Mouse (Mus musculus): ENCODE measurements around the gene Mef2a. TPM values are rescaled to one million over a fixed set of nuclear protein-coding genes. Genes with fewer than 3 reads are reported as not detected.
"Not testable (repeated sequence)": the region's sequence is repeated elsewhere in the genome, so short reads cannot be mapped to it uniquely, and the experiment has no call there.

The Mef2a gene
- total RNA-seq, 2 experiments from 2014 or later = 137 to 159 TPM

DNA sequence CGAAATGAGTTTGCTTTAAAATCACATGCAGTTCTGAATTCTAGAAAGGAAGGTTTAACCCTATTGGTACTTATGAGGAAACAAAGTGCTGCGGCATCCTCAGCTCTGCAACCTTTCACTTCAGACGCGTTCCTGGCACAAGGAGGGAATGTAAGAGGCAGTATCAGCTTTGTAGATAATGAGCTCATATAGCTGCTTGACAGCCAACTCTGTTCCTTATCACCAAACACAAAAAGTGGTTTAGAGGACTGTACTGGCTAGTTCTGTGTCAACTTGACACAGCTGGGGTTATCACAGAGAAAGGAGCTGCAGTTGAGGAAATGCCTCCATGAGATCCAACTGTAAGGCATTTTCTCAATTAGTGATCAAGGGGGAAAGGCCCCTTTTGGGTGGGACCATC, 102.2 kb downstream of the Mef2a start:
- not testable (repeated sequence) for DNase-seq (ENCODE audit: extremely low spot score in 1 of 2, low spot score in 1 of 2)

DNA sequence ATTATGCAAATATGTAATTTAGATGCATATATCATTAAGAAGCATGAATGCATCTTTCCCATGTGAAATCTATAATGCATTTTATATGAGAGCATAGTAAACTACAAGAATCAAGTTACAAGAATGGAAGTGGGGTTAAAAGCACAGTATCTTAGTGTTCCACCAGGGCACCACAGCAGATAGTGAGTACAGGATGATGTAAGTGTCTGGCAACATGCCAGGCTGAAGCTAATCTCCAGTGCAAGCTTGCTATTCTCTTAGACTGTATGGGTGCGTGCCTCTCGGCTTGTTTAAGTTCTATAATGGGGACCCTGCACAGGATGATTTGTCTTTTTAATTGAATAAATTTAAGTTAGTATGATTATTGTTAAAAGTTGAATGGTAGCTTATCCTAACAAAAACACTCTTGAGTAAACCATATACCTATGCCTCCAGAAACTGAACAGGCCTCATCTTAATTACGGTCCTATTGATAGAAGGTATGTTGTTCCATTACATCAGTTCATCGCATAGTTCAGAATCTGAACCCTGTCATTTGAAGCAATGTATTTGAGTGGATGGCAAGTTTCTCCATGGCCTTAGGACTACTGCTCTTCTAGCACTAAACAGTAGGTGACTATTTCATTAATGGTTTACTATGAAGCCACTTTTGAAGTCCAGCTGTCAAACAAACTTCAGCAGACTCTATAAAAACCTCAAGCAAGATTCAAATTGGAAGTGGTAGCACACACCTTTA, 112.7 kb downstream of the Mef2a start:
- DNase-seq (ENCODE audit: extremely low spot score in 1 of 2, low spot score in 1 of 2) = peak in 1 of 2 experiments; percentile 44

DNA sequence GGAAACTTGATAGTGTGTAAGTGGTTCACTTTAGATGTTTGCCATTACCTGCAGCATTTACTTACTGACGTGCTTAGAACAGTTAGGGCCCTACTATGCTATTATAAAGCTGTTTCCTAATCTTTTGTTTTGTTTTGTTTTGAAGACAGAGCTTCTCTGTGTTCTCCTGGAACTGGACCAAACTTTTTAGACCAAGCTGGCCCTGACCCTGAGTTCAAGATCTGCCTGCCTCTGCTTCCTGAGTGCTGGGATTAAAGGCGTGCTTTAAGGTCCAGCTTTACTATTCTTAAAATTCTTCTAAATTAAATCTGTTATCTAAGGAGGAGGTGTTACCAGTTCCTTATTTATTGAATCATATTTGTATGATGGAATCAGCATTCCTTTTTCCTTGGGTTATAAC, 126.6 kb downstream of the Mef2a start:
- DNase-seq (ENCODE audit: extremely low spot score in 1 of 2, low spot score in 1 of 2) = no peak

DNA sequence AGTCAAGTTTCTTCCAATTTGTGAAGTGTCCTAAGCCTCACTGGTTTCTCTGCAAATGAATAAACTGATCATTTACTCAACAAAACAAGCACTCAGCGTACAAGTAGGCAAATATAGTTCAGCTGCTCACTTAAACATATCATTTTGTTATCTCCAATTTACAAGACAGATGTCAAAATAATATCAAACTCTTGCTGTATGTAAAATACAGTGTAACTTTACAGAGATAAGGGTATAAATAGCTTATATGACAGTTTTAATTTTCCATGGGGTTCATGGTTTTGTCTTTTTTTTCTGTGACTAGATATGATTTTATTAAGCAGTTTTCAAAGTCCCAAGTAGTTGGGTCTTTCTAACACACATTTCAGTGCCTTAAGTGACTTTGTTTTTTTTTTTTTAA, 127.4 kb downstream of the Mef2a start:
- DNase-seq (ENCODE audit: extremely low spot score in 1 of 2, low spot score in 1 of 2) = no peak

DNA sequence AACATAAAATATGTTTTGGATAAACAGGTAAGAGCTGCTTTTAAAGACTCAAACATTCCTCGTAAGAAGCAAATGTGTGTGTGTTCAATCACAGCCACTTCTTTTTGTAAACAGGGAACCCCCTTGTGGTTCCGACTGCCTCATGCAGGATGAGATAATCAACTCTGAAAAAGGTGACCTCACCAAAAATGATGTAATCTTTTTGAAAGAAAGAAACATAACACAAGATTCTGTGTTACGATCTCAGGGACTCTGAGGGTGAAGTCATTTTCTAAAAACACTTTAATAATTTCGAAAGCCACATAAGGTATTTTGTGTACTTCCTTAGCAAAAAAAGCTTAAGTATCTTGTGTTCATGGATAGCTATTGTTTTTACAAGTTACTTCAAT, 128.8 kb downstream of the Mef2a start:
- no peak for DNase-seq (ENCODE audit: extremely low spot score in 1 of 2, low spot score in 1 of 2)

DNA sequence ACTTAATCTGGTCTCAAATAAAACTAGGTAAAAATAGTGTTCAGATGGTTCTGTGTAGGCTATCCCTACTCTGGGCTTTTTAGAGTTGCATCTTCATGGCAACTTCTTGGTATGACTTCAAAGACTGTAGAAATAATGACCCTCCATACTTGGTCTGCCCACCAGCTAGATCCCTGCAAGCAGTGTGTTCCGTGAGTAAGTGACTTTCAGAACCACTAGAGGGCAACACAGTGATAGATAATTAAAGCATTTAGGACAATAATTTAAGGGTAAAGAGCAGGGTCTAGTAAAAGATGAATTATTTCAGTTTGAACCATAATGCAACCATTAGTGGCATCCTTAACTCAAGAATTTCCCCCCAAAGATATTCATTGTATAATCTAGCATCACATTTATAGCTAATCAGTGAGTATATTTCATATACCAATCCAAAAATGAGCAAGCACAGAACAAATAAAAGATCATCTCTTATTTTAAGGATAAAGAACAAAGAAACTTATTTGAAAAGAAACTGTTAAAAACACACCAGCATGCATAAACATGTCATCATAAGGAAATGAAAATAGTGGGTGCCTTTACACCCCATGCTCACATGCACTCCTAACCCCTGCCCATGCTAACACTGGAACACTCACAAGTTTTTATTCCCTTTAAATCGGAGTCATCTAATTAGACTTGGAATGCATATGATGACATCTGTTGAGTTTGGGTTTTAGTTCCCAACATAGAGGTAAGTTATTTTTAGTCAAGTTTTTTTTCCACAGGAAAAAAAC, 129.4 kb downstream of the Mef2a start:
- DNase-seq (ENCODE audit: extremely low spot score in 1 of 2, low spot score in 1 of 2) = no peak

DNA sequence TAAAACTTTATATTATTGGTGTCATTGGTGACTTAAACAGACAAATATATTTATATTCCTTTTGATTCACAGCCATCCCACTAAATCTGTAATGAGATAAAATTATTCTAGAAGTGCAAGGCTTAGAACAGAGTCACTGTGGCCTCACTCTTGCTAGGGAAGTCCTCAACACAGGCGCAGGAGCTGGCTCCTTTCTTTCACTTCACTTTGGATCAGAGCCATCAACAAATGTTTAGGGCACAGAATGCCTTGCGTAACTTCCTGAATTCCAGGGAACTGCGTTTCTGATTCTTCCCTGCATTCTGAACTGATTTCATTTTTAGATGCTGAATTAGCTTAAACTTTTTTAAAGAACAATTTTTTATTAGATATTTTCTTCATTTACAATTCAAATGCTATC, 130.7 kb downstream of the Mef2a start:
- no peak for DNase-seq (ENCODE audit: extremely low spot score in 1 of 2, low spot score in 1 of 2)

DNA sequence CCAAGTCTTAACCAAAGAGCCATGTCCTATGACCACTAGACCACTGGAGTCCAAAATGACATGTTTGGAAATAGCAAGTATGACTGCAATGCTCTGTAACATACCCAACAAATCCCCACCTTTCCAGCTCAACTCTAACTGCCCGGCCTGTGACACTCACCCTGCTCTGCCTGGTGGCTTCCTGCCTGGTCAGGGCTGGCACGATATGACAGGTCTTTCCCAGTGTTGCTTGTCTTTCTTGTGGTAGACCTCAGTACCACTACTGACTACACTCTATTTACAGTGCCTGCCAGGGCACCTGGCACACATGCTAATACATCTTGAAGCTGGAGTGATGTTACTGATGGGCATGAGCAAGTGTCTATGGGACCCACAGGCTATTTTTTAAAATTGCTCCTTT, 134.9 kb downstream of the Mef2a start:
- no peak for DNase-seq (ENCODE audit: extremely low spot score in 1 of 2, low spot score in 1 of 2)

DNA sequence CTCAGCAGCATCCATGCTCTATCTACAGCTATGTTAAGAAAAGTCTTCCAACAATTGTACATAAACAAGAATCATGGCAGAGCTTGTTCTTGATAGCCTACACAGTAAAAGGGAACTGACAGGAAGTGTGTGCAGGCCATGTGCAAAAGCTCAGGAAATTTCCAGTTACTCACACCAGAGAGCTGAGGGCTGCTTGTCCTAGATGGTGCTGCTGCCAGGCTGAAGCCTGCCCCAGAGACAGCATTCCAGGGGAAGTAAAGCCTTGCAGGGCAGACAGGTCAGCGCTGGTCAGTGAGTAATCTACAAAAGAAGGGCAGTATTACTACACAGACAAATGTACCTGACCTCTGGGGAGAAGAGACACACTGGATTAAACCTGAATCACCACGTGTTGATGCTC, 136.3 kb downstream of the Mef2a start:
- no peak for DNase-seq (ENCODE audit: extremely low spot score in 1 of 2, low spot score in 1 of 2)

DNA sequence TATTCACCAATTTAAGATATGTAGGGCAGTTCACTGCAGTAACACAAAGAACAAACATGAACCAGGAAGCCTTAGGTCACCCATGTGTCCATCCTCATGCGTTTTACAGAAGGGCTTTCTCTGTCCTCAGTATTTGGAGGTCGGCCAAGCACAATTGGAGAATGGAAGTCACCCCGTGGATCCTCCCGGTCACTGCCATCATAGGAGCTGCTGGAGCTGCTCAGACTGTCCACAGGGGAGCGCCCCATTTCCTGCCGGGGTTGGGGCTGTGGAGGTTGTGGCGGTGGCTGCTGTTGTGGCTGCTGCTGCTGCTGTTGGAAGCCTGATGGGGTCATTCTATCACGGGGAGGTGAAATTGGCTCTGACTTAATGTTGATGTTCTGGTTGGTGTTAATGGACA, 137.9 kb downstream of the Mef2a start:
- DNase-seq (ENCODE audit: extremely low spot score in 1 of 2, low spot score in 1 of 2) = no peak

DNA sequence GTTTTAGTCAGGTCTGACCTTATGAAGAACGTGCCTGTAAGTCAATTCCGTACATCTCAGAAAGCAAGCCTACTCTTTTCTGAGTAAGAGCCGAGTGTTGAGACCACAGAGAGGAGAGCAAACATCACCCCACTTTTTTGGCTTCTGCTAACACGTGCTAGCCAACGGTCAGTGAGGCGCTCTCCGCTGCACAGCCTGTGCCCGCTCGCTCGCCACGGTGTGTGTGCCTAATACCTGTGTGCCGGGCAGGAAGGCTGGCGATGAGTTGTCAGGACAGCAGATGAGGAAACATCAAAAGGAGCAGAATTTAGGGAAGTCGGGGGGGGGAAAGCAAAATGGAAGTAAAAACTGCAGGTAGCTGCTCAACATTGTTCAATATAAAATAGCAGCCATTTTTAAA, 140.2 kb downstream of the Mef2a start:
- DNase-seq (ENCODE audit: extremely low spot score in 1 of 2, low spot score in 1 of 2) = no peak

DNA sequence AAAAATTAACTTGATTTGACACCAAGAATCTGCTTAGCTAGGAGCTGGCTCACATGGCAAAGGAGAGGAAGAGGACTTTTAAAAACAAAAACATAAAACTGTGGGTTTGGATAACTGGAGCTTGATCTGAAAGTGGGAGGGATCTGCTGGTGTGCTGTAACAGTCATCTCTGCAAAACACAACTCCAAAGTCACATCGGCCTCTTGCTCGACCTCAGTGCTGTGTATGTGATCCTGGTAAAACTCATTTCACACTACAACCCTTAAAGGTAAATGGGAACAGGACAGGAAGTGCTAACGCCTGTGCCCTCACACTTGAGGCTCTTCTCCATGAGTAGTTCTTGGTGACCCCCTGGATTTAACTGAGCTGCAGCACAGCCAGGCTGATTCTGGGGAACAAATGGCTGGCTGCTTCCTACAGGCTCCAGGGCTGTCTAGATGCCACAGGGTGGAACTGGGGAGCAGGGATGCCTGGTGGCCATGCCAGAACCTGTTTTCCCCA, 142.0 kb downstream of the Mef2a start:
- DNase-seq (ENCODE audit: extremely low spot score in 1 of 2, low spot score in 1 of 2) = peak in 1 of 2 experiments; percentile 6

DNA sequence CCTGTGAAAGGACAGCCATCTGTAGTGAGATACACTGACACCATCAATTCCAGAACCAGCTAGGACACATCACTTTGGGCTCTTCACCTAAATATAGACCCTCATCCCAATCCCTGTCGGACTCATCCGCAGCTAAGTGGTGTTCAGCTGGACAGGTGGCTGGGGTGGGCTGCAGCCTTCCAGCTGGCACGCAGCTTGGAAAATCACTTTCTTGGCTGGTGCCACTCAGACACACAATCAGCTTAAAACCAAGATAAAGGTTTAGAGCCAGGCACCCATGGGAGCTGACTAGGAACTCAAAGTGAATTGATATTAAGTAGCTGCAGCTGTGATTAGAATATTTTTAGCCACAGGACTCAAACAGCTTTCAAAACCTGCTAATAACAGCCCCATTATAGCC, 142.4 kb downstream of the Mef2a start:
- DNase-seq (ENCODE audit: extremely low spot score in 1 of 2, low spot score in 1 of 2) = no peak

DNA sequence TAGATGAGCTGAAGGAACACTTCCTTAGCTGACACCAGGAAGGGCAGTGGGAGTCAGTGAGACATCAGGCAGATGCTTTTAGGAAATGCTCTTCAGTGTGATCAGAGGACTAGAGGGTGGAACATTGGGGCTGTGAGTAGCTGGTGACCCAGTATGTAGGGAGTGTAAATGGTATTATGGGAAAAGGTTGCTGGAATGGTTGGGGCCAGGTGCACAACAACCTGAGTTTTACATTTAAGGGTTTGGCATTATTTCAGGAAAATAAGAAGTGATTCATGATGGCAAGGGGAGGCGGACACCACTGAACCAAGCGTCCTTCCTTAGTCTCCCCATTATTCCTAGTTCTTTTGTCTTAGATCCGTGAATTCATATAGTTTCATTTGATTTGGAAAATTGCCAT, 143.0 kb downstream of the Mef2a start:
- no peak for DNase-seq (ENCODE audit: extremely low spot score in 1 of 2, low spot score in 1 of 2)

DNA sequence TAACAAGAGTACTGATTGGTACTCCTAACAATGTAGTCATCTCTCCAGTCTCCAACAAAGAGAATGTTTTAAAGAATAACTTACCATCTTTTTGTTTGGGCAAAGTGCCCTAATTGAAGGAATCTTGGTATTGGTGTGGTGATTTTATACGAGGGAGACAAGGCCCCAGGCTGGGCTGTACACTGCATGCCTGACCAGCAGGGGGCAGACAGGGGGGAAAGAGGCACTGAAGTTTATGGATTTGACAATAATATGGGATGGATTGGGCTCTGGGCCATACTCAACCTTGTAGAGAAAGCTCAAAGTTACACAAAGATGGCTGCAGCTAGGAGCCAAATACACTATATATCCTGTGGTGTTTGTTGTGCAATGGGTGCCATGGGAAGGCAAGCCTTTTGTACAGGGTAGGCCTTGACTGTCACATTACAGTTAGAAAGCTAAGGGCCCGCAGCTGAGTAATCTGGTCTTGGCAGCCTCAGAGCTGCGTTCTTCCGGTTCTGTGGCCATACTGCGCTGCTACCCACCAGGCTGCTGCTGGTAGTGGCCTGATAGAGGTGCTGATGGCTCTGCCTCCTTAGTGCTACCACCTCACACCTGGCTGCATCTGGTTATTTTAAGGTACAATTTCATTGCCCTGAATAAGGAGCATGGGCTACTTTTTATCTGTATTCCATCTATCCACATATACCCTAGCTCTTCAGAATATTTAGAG, 143.6 kb downstream of the Mef2a start:
- peak in 1 of 2 experiments; percentile 46 for DNase-seq (ENCODE audit: extremely low spot score in 1 of 2, low spot score in 1 of 2)

DNA sequence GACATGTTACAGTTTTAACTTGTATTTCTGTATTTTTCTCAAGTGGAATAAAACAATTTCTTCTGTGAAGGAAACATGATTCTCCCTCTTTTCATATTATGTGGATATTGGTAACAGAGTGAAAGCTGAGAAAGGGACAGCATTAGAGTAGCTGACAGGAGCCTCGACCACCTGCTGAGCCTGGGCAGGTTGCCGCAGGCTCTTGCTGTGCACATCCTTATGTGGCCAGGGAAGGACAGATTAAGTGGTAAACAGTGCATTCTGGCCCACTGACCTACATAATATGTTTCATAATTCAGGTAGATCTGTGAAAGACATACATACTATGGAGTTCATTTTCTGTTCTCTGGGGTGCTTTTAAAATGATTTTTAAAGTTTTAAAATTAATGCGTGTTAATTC, 144.3 kb downstream of the Mef2a start:
- no peak for DNase-seq (ENCODE audit: extremely low spot score in 1 of 2, low spot score in 1 of 2)

DNA sequence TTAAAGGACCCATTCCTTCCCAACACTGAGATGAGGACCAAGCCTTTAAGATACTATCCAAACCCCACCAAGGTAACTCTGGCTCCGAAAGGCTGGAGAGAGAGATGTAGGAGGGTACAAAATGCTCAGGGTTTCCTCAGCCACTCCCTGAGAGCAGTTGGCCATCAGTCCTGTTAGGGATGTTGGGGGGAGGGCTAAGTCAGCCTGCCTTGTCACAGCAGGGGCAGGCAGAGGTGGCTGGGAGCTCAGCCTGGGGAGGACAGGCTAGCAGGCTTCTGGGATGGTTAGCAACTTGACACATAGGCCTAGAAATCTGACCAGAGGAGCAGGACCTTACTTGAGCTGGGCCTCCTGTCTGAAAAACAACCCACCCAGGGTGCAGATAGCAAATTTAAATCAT, 145.1 kb downstream of the Mef2a start:
- no peak for DNase-seq (ENCODE audit: extremely low spot score in 1 of 2, low spot score in 1 of 2)

DNA sequence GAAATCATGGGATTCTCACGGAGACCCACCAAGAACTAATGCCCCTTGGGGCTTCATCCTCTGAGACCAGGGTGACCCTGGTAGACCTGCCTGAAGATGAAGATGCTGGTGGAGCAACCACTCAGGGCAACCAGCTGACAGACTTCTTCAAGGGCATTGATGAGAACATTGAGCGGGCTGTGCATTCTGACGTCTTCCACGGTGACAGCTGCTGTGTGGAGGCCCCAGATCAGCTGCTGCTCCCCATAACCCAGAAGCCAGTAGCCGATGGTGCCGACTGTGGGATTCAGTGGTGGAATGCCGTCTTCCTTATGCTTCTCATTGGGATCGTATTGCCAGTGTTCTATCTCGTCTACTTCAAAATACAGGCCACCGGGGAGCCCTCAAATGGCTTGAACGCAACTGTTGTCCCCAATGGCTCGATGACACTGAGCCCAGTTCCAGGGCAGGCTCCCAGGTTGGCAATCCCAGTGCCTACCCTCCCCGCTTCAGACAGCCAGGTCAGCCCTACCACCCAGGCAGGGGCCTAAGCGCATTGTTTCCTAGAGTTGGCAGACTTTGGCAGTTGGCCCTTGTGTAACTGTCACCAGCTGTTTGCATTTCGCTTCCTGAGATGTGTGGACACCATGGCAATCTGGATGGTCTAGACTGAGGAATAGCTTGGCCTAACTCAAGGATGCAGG, 146.6 kb downstream of the Mef2a start:
- DNase-seq (ENCODE audit: extremely low spot score in 1 of 2, low spot score in 1 of 2) = no peak

DNA sequence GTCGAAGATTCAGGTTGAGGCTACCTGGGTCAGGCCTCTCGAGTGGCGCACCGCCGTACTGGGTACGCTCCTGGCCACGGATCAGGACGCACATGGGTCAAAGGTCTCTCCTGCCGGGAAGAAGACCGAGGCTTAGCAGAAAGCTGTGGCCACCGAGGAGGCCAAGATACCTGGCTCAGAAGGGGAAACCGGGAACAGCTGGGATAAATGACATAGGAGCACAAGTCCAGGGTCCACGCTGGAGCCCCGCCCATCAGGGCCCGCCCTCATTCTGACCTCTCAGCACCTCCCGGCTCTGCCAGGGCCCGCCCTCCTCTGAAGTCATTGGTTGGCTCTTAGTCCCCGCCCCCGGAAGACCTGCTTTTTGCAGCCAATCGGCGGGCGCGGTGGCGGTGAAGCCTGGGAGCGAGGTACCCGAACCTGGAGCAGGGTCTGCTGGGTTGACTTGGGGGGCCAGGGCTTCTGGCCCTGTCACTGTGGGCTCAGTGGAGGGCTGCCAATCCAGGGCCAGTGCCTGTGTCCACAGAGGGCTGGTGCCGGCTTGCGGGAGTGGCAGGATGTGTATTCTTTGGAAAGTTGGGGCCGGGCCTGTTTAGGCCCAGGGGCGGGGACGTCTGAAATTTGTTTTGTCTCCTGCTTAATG, 150.3 kb downstream of the Mef2a start, which contains the start of gene Lysmd4:
Lysmd4 (plus strand) TSS at position 325 of the 643 bp plus-strand sequence.
- DNase-seq (ENCODE audit: extremely low spot score in 1 of 2, low spot score in 1 of 2) = peak; percentile 86 to 88

DNA sequence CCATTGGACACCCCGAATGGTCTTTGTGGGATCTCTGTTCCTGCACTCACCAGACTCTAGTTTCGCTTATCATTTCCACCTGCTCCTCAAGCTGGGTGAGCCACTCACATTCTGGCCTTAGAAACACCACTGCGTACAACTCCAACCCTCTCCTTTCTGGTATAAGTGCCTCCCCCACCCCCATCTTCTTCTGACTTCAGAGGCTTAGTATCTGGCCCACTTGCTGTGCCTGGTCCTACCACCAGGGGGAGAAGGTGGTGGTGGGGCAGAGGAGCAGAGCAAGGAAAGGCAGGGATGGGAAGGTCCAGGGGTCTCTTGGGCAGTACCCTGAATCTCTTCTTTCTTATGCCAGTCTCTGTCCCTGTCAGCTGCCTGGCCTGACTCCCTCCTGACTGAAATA, 155.6 kb downstream of the Mef2a start:
- peak in 1 of 2 experiments; percentile 80 for DNase-seq (ENCODE audit: extremely low spot score in 1 of 2, low spot score in 1 of 2)
